Mouse (Mus musculus) hematopoietic stem cell, adult 5-6 weeks (primary cell): ENCODE measurements around the gene Faap100. TPM values are rescaled to one million over a fixed set of nuclear protein-coding genes. Genes with fewer than 3 reads are reported as not detected.
"Not testable (repeated sequence)": the region's sequence is repeated elsewhere in the genome, so short reads cannot be mapped to it uniquely, and the experiment has no call there.

ENCODE experiments used
- ATAC-seq, 2 experiments: fragments of 125-278 bp in 1 of 2; replicated peaks in 1 of 2; 2 replicates each; pipeline ENCODE4 v1.8.0; 2016 to 2017; ENCODE audit warnings: inconsistent platforms in 2 of 2, mild to moderate bottlenecking in 2 of 2, moderate number of reproducible peaks in 2 of 2, low read depth in 1 of 2, moderate TSS enrichment in 1 of 2; ENCODE audit not compliant: low FRiP score in 2 of 2, poor library complexity in 2 of 2, severe bottlenecking in 2 of 2, insufficient read depth in 1 of 2, low TSS enrichment in 1 of 2
- total RNA-seq: library from RNA; stranded (forward); fragments of 172-1452, 232-1000 nt; gene quantifications from 2 replicates; pipeline ENCODE4 v1.2.3, GENCODE M21; 2017

Gene Faap100
- total RNA-seq, 1 experiment from 2014 or later, result 20.1 TPM

DNA sequence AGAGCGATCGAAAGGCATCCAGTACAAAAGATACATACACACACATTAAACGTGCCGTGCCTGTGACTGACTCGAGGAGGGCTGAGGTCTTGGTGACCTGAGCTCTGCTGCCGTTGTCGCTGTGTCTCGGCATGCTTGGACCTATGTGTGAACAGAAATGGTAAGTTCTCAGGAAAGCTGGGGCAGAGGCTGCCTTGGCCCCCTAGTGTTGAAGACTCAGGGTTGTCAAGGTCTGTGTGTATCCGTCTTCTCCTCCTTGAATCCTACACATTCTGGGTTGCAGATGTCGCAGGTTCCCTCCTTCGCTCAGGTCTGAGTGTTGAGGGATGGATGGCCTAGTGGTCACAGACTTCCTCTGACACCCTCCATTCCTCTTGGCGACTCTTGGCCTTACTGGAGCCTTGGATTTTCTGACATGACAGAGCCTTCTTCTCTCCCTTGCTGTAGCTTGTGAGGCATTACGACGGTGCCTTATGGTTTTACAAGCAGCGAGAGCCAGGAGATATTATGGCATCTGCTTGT lies 22.2 kb downstream of the Faap100 start:
- ATAC-seq, result no peak

- ATAC-seq, result no peak
These were observed 23.1 kb downstream of the Faap100 start for GRCm38 (mm10) chr11:120355277-120356039.

DNA sequence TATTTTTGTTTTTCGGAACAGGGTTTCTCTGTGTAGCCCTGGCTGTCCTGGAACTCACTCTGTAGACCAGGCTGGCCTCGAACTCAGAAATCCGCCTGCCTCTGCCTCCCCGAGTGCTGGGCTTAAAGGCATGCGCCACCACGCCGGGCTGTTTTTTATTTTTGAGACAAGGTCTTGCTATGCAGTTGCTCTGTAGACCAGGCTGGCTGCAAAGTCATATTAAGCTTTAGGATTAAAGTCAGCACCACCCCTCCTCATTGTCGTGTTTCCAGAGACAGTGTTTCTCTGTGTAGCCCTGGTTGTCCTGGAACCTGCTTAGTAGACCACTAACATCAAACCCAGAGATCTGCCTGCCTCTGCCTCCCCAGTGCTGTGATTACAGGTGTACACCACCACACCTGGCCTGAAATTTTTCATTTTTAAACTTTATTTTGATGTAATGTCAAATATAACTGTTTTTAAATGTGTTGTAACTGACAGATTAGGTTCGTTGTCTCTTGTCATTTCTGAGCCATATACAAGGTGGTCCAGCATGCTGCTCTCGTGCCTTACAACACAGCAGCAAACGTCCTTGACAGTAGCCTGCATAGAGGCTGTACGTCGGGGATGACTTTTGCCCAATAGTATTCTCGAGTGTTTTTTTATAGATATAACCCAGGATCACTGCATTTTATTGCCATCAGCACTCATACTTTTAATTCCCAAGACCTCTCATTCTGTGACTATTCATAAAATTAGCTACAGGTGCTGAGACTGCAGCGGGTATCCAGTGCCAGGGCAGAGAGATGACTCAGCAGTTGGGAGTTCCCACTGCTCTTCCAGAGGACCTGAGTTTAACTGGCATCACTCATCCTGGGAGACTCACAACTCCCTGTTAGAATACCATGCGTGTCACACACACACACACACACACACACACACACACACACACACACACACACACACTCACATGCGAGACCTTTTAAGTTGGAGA lies 24.0 kb downstream of the Faap100 start:
- ATAC-seq, result no peak

GRCm38 (mm10) chr11:120353500-120354303 lies 24.9 kb downstream of the Faap100 start:
- ATAC-seq, result peak; percentile 84 to 88

DNA sequence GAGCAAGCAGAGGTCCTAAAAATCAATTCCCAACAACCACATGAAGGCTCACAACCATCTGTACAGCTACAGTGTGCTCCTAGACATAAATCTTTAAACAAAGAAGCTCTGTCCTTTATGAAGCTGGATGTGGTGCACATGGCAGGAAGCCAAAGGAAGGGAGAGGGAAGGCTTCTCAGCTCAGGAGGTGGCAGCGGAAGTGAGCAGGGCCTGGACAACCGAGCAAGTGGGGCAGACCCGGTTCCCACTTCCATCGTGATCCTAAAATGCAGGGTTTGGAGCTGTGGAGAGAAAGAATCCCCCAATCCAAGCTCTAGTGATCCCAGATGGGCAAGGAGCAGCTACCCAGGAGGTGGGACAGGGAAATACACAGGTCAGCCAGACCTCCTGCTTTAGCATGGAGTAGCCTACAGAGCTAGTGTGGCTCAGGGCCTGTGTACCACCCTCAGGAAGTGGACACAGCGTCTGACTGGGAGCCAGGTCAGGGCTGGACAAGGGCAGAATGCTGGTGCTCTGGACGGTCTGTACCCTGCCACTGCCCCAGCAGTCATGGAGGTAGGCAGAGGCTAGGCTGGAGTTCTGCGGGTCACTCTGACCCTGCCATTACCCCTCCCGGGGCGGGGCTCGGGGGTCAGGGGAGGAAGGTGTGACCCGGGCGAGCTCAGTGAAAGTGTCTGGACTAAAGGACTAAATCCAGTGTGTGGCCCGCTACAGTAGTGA lies 25.8 kb downstream of the Faap100 start:
- ATAC-seq, result no peak

- ATAC-seq, result not testable (repeated sequence)
These were observed 26.5 kb downstream of the Faap100 start for GRCm38 (mm10) chr11:120352093-120352350.

DNA sequence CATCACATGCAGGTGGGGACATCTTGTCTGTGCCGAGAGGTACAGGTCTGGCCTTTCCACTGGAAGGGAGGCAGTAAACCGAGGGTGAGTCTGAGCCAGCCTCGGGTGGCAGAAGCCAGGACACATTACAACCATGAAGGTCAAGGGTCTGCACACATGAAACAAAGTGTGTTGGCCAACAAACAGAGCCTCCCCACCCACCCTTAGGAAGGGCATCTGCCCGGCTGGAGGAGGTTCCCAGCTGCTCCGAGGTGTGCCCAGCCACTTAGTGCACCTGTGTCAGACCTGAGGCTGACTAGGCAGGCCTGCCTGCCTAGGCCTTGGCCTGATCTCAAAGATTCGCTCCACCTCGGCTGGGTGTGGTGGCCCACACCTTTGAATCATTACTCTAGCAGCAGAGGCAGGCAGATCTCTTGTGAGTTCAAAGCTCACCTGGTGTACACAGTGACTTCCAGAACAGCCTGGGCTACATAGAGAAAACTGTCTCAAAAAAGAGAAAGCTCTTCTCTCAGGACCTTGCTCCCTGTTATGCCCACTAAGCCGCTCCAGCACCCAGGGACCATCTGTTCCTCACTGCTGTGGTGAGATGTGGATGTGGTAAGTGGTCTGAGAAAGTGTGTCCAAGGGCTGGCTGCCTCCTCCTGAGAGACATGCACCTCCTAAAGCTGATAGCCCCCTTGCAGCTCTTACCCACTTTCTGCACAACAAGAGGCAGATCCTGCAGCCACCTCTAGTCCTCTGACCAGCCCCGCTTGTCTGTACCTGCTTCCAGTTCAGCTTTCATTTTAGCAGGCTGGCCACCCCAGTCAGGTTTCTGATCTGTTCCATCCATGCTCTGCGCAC lies 27.1 kb downstream of the Faap100 start:
- no peak for ATAC-seq

DNA sequence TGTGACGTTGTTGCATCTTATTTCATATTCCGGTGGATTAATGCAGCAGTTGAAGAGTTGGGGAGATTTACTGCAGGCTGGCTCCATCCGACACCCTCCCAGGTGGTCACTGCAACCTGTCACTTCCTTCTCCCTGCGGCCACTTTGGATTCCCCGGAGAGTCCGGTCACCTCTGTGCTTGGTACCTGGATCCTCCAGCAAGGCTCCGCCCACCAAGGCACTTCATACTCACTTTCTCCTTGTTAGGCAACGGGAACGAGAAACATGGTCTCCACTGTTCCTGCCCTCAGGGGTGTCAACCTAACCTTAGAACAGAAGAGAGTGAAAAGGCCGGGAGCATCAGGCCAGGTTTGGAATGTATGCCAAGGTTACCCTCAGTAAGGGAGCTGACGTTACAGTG lies 27.9 kb downstream of the Faap100 start:
- no peak for ATAC-seq

DNA sequence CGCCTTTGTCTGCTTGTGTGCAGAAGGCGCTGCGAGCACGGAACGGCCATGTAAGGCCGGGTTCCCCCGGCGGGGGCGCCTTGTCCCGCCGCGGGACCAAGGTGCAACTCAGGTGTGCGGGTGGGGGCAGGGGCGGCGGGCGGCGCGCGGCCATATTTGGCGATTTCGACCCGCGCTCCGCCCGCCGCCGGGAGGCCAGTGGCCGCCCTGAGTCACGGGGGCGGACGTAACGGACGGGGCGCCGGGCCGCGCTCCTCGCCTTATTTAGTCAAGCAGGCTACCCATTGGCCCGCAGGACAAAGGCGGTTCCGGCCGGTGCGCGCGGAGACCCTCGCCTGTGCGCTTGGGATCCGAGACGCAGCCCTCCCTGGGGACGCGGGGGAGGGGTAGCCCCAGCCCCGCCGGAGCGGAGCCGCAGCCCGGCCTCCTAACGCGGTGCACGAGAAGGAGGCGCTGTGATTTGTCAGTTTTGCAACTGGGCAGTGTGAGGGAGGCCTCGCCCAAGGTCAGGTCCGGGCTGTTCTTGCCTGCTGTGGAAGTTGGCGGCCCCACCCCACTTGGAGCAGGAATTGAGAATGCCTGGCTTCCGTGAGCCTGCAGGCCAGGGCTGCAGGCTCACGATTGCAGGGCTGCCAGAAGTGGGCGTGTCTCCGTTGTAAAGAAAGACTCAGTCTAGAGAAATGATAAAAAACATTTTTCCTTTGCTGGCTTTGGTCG lies 28.4 kb downstream of the Faap100 start:
- ATAC-seq, result peak; percentile 4 to 15; a peak in 1 of 4 replicates

GRCm38 (mm10) chr11:120349371-120349985 lies 29.1 kb downstream of the Faap100 start:
- ATAC-seq, result no peak

GRCm38 (mm10) chr11:120348684-120349370 lies 29.7 kb downstream of the Faap100 start:
- ATAC-seq, result no peak

- ATAC-seq, result peak; percentile 23 to 25; a peak in 2 of 4 replicates
These were observed 30.5 kb downstream of the Faap100 start, which contains the start of gene Actg1 for GRCm38 (mm10) chr11:120347791-120348683. Actg1 (minus strand) TSS chr11:120348542.

- ATAC-seq, result no peak
These were observed 31.3 kb downstream of the Faap100 start for GRCm38 (mm10) chr11:120347301-120347700.
